Mouse (Mus musculus): ENCODE measurements around the gene Apopt1.
"Not testable (repeated sequence)": the region's sequence is repeated elsewhere in the genome, so short reads cannot be mapped to it uniquely, and the experiment has no call there.

GRCm38 (mm10) chr12:111736676-111737075 lies 23.6 kb downstream of the Apopt1 start:
- TF ChIP-seq GATA1, TAL1 (IDR thresholded peaks at IDR 0.05; ENCODE audit: low read length): not testable (repeated sequence)

All from erythroblast, embryonic 14.5 days (primary cell).